Mouse (Mus musculus) hematopoietic multipotent progenitor cell, adult 10-12 weeks (in vitro differentiated cells): Measurements from ENCODE around the gene 9230102O04Rik. TPM values are rescaled to one million over a fixed set of nuclear protein-coding genes. Genes with fewer than 3 reads are reported as not detected.

Source experiments
- polyA plus RNA-seq: library from polyadenylated mRNA; stranded (reverse); fragments of >175 nt; gene quantifications from 2 replicates; pipeline ENCODE4 v1.2.3, GENCODE M21; 2012; ENCODE audit warnings: low replicate concordance

9230102O04Rik gene
- not detected in 2 replicates for polyA plus RNA-seq

GRCm38 (mm10) chr2:9888913-9889650 is at the start of gene 9230102O04Rik:
TSS of gene 9230102O04Rik (minus strand) at chr2:9889540.

GRCm38 (mm10) chr2:9889651-9890183 is 377 bp upstream of the 9230102O04Rik start, which contains the start of gene Gata3:
TSS of gene Gata3 (minus strand) at chr2:9890034.

DNA sequence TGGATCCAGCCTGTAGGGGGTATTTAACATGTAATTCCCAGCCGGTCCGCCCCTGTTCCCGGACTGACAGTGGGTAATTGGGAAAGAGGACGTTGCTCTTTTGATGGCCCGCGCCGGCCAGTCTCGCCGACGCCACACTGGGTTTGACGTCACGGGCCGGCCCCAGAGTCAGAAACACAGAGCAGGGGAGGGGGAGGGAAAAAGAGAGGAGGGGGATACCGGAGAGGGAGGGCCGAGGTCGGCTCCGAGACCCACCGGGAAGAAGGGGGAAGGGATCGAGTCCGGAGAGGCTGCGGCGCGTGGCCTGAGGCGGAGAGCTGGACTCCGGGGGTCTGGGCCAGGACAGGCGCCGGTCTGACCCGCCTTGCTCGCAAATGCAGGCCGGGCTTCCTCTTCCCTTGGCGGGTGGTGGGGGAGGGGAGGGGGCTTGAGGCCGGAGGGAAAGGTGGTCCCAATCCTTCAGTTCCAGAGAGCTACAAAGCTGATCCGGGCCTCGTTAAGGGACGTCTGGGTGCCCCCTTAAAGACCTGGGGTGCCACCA is 8.2 kb downstream of the 9230102O04Rik start, which contains the start of gene 4930412O13Rik:
Gene 4930412O13Rik (plus strand): TSS at position 202 of the 541 bp plus-strand sequence.

Other genes with a start within 250 kb of the 9230102O04Rik start
- gene 4930412O13Rik, start 8.3 kb downstream of the 9230102O04Rik start, polyA plus RNA-seq: not detected in 2 replicates
- gene Gata3, start 494 bp upstream of the 9230102O04Rik start, polyA plus RNA-seq: 67.8 and 180 TPM in 2 replicates
- gene Taf3, start 159.1 kb upstream of the 9230102O04Rik start, polyA plus RNA-seq: 23.8 and 24.7 TPM in 2 replicates
- gene Atp5c1, start 191.0 kb upstream of the 9230102O04Rik start, polyA plus RNA-seq: 14.5 and 32.5 TPM in 2 replicates
- gene Kin, start 191.1 kb upstream of the 9230102O04Rik start, polyA plus RNA-seq: 3.0 and 5.4 TPM in 2 replicates
- not detected in 2 replicates for gene Itih2, start 241.9 kb upstream of the 9230102O04Rik start, polyA plus RNA-seq